Mouse (Mus musculus): ENCODE measurements around the gene Lin54.

DNA sequence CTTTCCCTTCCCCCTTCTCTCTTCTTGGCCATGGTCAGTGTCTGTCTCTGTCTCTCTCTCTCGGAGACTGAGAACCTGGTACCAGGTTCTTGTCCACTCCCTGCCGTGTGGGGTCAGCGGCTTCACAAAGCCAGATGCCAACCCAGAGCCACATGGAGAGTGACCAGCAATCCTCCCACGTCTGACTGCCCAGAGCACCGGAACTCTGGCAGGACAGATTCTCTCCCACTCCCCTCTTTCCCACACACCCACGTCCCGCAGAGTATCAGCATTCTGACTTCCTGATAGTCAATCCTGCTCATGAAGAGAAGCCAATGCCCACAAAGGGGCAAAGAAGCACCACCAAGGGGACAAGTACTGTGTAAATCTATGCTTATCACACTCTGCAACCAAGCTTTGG lies 76.8 kb downstream of the Lin54 start:
- TF ChIP-seq CTCF (IDR thresholded peaks at IDR 0.05; ENCODE audit: low read depth, low read length) (no peak), POLR2A (IDR thresholded peaks at IDR 0.05; ENCODE audit: insufficient read depth, low read length) (no peak)

All from ES-Bruce4 (cell line).